Mouse (Mus musculus) lung, embryonic 16.5 days (tissue): Measurements from ENCODE around the gene Usp11. TPM values are rescaled to one million over a fixed set of nuclear protein-coding genes. Genes with fewer than 3 reads are reported as not detected.
"Not testable (repeated sequence)": the region's sequence is repeated elsewhere in the genome, so short reads cannot be mapped to it uniquely, and the experiment has no call there.

Source experiments
- ATAC-seq: fragments of 200-750 bp; cut with Nextera tagmentation; 2 replicates; pipeline ENCODE4 v1.8.0; 2017; ENCODE audit warnings: low read depth, mild to moderate bottlenecking, moderate library complexity
- H3K27ac ChIP-seq: fragments of 300-500 bp; sonication (generic); 2 replicates; pipeline ENCODE4 v1.5.1; 2014; ENCODE audit warnings: mild to moderate bottlenecking, control low read depth, low read length
- H3K27me3 ChIP-seq: fragments of 300-500 bp; sonication (generic); 2 replicates; pipeline ENCODE4 v1.6.1; 2014; ENCODE audit warnings: low read depth, low read length, mixed read lengths; ENCODE audit not compliant: control insufficient read depth, insufficient read depth
- H3K36me3 ChIP-seq: fragments of 300-500 bp; sonication (generic); 2 replicates; pipeline ENCODE4 v1.6.1; 2014; ENCODE audit warnings: low read length; ENCODE audit not compliant: control insufficient read depth, insufficient read depth
- H3K4me1 ChIP-seq: fragments of 300-500 bp; sonication (generic); replicated peaks from 2 replicates; pipeline ENCODE4 v1.6.1; 2014; ENCODE audit warnings: low read length, mixed read lengths; ENCODE audit not compliant: control insufficient read depth, insufficient read depth
- H3K4me2 ChIP-seq: fragments of 300-500 bp; sonication (generic); 2 replicates; pipeline ENCODE4 v1.6.1; 2014; ENCODE audit warnings: low read depth, low read length, control low read depth
- H3K4me3 ChIP-seq: fragments of 300-500 bp; sonication (generic); 2 replicates; pipeline ENCODE4 v1.5.1; 2014; ENCODE audit warnings: mild to moderate bottlenecking, low read length, control low read depth
- H3K9ac ChIP-seq: fragments of 300-500 bp; sonication (generic); 2 replicates; pipeline ENCODE4 v1.6.1; 2014; ENCODE audit warnings: low read length, control low read depth
- H3K9me3 ChIP-seq: fragments of 300-500 bp; sonication (generic); 2 replicates; pipeline ENCODE4 v1.6.1; 2016; ENCODE audit warnings: low read length; ENCODE audit not compliant: control insufficient read depth
- WGBS: fragments of 180-500 bp; shearing (Covaris S2); extraction: QIAGEN DNeasy Blood & Tissue Kit; methylation state at CpG from one replicate; pipeline ENCODE4 v1.1.7; 2014; 5-methylcytosine and 5-hydroxymethylcytosine counted together
- polyA plus RNA-seq: library from polyadenylated mRNA; unstranded; fragments of >200 nt; fragmentation: Nextera tagmentation; extraction: Ambion mirVana; gene quantifications from 2 replicates; pipeline ENCODE4 v1.2.1, GENCODE M21; 2015

Usp11 gene
- polyA plus RNA-seq, 1 experiment from 2014 or later, result 42.3 TPM

GRCm38 (mm10) chrX:20688068-20688547 is 15.6 kb upstream of the Usp11 start:
- WGBS, result 21% methylated on average over 33 of the region's 33 CpGs
- Histone ChIP-seq H3K27me3 (no peaks in the 10 kb centered on the region), H3K36me3 (no peaks in the 10 kb centered on the region; the same call in 1 of the 2 replicates), H3K9ac (peak overlapping the region; percentile 88), H3K4me2 (peak overlapping the region; percentile 73), H3K9me3 (no peaks in the 10 kb centered on the region), H3K4me1 (peaks cover 6% of the 10 kb centered on the region), H3K27ac (peak overlapping the region; percentile 97), H3K4me3 (peak overlapping the region; percentile 73)
- peak; percentile 91 for ATAC-seq

GRCm38 (mm10) chrX:20688615-20689014 is 15.1 kb upstream of the Usp11 start:
- peak overlapping the region; percentile 73 for H3K4me2 ChIP-seq
- no peaks in the 10 kb centered on the region for H3K9me3 ChIP-seq
- ATAC-seq, result peak; percentile 34
- WGBS, result 6% methylated on average over 7 of the region's 35 CpGs
- 0 out of 2 replicates have a peak, but pooled peaks cover 4% of the 10 kb centered on the region for H3K36me3 ChIP-seq
- peak overlapping the region; percentile 73 for H3K4me3 ChIP-seq
- peak overlapping the region; percentile 88 for H3K9ac ChIP-seq
- H3K27me3 ChIP-seq, result no peaks in the 10 kb centered on the region
- peak overlapping the region; percentile 97 for H3K27ac ChIP-seq
- peaks cover 6% of the 10 kb centered on the region for H3K4me1 ChIP-seq

GRCm38 (mm10) chrX:20691566-20691965 is 12.1 kb upstream of the Usp11 start:
- Histone ChIP-seq H3K4me3 (no peak overlapping the region), H3K9me3 (no peaks in the 10 kb centered on the region), H3K9ac (no peak overlapping the region), H3K36me3 (0 out of 2 replicates have a peak, but pooled peaks cover 8% of the 10 kb centered on the region), H3K4me2 (no peak overlapping the region), H3K27me3 (no peaks in the 10 kb centered on the region), H3K4me1 (peaks cover 6% of the 10 kb centered on the region), H3K27ac (no peak overlapping the region)
- ATAC-seq, result no peak
- 52% methylated on average over 3 of the region's 3 CpGs for WGBS

- H3K4me1 ChIP-seq, result peaks cover 3% of the 10 kb centered on the region; the same call in 1 of the 2 replicates
- no peak overlapping the region for H3K27ac ChIP-seq
- H3K4me2 ChIP-seq, result no peak overlapping the region
- peaks cover 11% of the 10 kb centered on the region; the same call in 1 of the 2 replicates for H3K36me3 ChIP-seq
- no peak for ATAC-seq
- H3K27me3 ChIP-seq, result no peaks in the 10 kb centered on the region
- 82% methylated on average over 1 of the region's 1 CpGs for WGBS
- H3K4me3 ChIP-seq, result no peak overlapping the region
- H3K9me3 ChIP-seq, result no peaks in the 10 kb centered on the region
- H3K9ac ChIP-seq, result no peak overlapping the region
Measured at GRCm38 (mm10) chrX:20692616-20693015, 11.1 kb upstream of the Usp11 start.

GRCm38 (mm10) chrX:20695842-20696241 is 7.9 kb upstream of the Usp11 start:
- Histone ChIP-seq H3K9me3 (no peaks in the 10 kb centered on the region), H3K4me2 (no peak overlapping the region), H3K36me3 (peaks cover 14% of the 10 kb centered on the region), H3K27me3 (no peaks in the 10 kb centered on the region), H3K4me1 (no peaks in the 10 kb centered on the region), H3K27ac (no peak overlapping the region), H3K9ac (no peak overlapping the region), H3K4me3 (no peak overlapping the region)
- no peak for ATAC-seq
- 78% methylated on average over 4 of the region's 4 CpGs for WGBS

- ATAC-seq, result peak; percentile 99
Measured at GRCm38 (mm10) chrX:20704295-20705082, 783 bp downstream of the Usp11 start.

GRCm38 (mm10) chrX:20705083-20705402 is 1.3 kb downstream of the Usp11 start:
- Histone ChIP-seq H3K27me3 (no peaks in the 10 kb centered on the region), H3K36me3 (no peaks in the 10 kb centered on the region), H3K4me2 (peak overlapping the region; percentile 34; the same call in 1 of the 2 replicates), H3K4me3 (peak overlapping the region; percentile 31; the same call in 1 of the 2 replicates), H3K9ac (no peak overlapping the region), H3K9me3 (no peaks in the 10 kb centered on the region), H3K4me1 (no peaks in the 10 kb centered on the region; the same call in 1 of the 2 replicates), H3K27ac (no peak overlapping the region)
- 14% methylated on average over 3 of the region's 3 CpGs for WGBS
- ATAC-seq, result no peak

More at GRCm38 (mm10) chrX:20704295-20705082, 783 bp downstream of the Usp11 start:
- 12% methylated on average over 32 of the region's 32 CpGs for WGBS
- peak overlapping the region; percentile 78 for H3K9ac ChIP-seq
- no peaks in the 10 kb centered on the region for H3K27me3 ChIP-seq
- peak overlapping the region; percentile 60 for H3K4me2 ChIP-seq
- peak overlapping the region; percentile 66 for H3K4me3 ChIP-seq
- H3K9me3 ChIP-seq, result no peaks in the 10 kb centered on the region
- H3K4me1 ChIP-seq, result no peaks in the 10 kb centered on the region; the same call in 1 of the 2 replicates
- peak overlapping the region; percentile 95 for H3K27ac ChIP-seq
- H3K36me3 ChIP-seq, result no peaks in the 10 kb centered on the region

GRCm38 (mm10) chrX:20728681-20729080 is 25.0 kb downstream of the Usp11 start:
- Histone ChIP-seq H3K27me3 (no peaks in the 10 kb centered on the region), H3K4me1 (no peaks in the 10 kb centered on the region), H3K36me3 (no peaks in the 10 kb centered on the region), H3K4me3 (no peak overlapping the region), H3K27ac (no peak overlapping the region), H3K9ac (no peak overlapping the region), H3K9me3 (no peaks in the 10 kb centered on the region), H3K4me2 (no peak overlapping the region)
- 74% methylated on average over 5 of the region's 5 CpGs for WGBS
- no peak for ATAC-seq

GRCm38 (mm10) chrX:20730048-20730447 is 26.3 kb downstream of the Usp11 start:
- H3K9ac ChIP-seq, H3K4me3 ChIP-seq, H3K27ac ChIP-seq, H3K36me3 ChIP-seq, H3K9me3 ChIP-seq, ATAC-seq, H3K27me3 ChIP-seq, H3K4me1 ChIP-seq, H3K4me2 ChIP-seq: not testable (repeated sequence)
- WGBS, result 34% methylated on average over 10 of the region's 10 CpGs
